Mouse (Mus musculus) cerebellum, adult 2 months (tissue): ENCODE results near the gene Golph3l. TPM values are rescaled to one million over a fixed set of nuclear protein-coding genes. Genes with fewer than 3 reads are reported as not detected.

Experiments used
- DNase-seq, 2 experiments: peaks; one replicate each; pipeline ENCODE4 v3.0.0; 2021
- H3K27ac ChIP-seq: fragments of 200-500 bp; 2 replicates; pipeline ENCODE4 v1.5.1; 2012; ENCODE audit warnings: low read length, control low read depth, inconsistent platforms; ENCODE audit not compliant: insufficient read depth
- H3K27me3 ChIP-seq: fragments of 200-500 bp; 2 replicates; pipeline ENCODE4 v1.6.1; 2012; ENCODE audit warnings: inconsistent platforms, mild to moderate bottlenecking, low read length, moderate library complexity; ENCODE audit not compliant: control insufficient read depth, insufficient read depth
- H3K4me1 ChIP-seq: fragments of 200-500 bp; 2 replicates; pipeline ENCODE4 v1.6.1; 2011; ENCODE audit warnings: low read length; ENCODE audit not compliant: control insufficient read depth, insufficient read depth
- H3K4me3 ChIP-seq: fragments of 200-500 bp; replicated peaks from 2 replicates; pipeline ENCODE3; 2011; ENCODE audit warnings: mild to moderate bottlenecking, low read depth, low read length, control low read depth; ENCODE audit not compliant: insufficient read depth
- CTCF ChIP-seq: fragments of 200-500 bp; IDR thresholded peaks from 2 replicates; pipeline ENCODE4 v1.5.1; 2011; ENCODE audit warnings: low read depth, mild to moderate bottlenecking, control low read depth, low read length, moderate library complexity, borderline replicate concordance; ENCODE audit not compliant: insufficient read depth
- POLR2A ChIP-seq: fragments of 200-500 bp; IDR thresholded peaks from 2 replicates; pipeline ENCODE4 v1.6.1; 2011; ENCODE audit warnings: low read length, control low read depth, borderline replicate concordance; ENCODE audit not compliant: insufficient read depth
- WGBS: fragments of 180-500 bp; shearing (Covaris S2); methylation state at CpG from one replicate; pipeline ENCODE4 v1.1.7; 2018; 5-methylcytosine and 5-hydroxymethylcytosine counted together
- polyA plus RNA-seq: library from polyadenylated mRNA; depleted of rRNA; stranded (reverse); fragments of >200 nt; gene quantifications from 2 replicates; pipeline ENCODE4 v1.2.3, GENCODE M21; 2012

Gene Golph3l
- polyA plus RNA-seq, 1 experiment, result 22.7 TPM

DNA sequence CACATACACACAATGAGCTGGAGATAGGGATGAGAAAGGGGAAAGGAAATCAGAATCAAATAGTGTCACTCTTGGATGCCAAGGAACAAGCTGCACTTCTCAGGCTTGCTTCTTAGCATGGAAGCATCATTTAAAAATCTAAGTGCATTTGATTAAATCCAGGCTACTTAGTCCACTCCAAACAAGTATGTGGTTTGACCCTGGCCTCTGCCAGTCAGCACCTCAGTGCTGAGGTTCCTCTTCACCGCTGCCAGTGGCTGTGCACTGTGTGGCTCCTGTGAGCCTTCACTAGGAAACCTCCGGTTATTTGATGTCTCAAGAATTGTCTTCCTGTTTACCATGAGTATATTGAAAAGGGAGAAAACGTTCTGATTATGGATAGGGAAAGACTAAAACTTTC, 42.1 kb downstream of the Golph3l start:
- Histone ChIP-seq H3K4me3 (no peak overlapping the region), H3K27ac (no peak overlapping the region; the same call in 1 of the 2 replicates), H3K27me3 (no peaks in the 10 kb centered on the region), H3K4me1 (peaks cover 29% of the 10 kb centered on the region)
- DNase-seq, result no peak
- WGBS, result 82% methylated on average over 3 of the region's 3 CpGs
- TF ChIP-seq POLR2A (no peak), CTCF (no peak)

GRCm38 (mm10) chr3:95631304-95631703, 42.6 kb downstream of the Golph3l start:
- DNase-seq, result no peak
- 41% methylated on average over 6 of the region's 6 CpGs for WGBS
- Histone ChIP-seq H3K27me3 (no peaks in the 10 kb centered on the region), H3K4me3 (no peak overlapping the region), H3K4me1 (peaks cover 29% of the 10 kb centered on the region), H3K27ac (no peak overlapping the region)
- no peak for TF ChIP-seq POLR2A
- TF ChIP-seq CTCF, result no peak

DNA sequence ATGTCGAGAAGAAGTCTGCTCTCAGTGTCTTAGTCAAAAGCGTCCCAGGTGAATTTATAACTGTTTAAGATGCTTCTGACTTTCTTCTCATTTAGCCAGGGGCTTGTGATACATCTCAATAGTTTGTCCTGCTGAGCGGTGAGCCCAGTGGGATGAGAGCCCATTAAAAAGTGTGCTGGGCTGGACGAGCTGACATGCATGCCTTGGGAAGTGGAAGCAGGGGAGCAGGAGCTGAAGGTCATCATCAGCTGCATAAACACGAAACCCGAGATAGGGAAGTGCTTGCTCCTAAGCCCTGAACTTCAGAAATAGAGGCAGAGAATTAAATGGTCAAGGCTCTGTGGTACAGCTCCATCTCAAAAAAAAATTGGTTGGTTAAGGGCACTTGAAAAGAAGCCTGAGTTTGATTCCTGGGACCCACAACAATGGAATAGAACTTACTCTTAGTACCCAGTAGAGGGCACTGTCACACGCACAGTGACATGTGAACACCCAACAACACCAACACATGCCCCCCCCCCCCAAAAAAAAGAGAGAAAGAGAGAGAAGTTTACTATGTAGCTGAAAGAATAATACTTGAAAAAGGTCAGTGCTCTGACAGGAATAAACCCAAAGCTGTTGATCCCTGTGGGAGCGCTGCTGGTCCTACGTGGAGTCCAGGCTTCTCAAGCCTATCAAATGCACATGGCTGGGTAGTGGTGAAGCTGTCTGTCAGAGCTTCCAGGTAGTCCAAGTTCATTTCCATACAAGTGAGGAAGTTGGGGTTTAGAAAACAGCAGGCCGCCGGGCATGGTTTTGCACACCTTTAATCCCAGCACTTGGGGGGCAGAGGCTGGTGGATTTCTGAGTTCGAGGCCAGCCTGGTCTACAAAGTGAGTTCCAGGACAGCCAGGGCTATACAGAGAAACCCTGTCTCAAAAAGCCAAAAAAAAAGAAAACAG, 44.2 kb downstream of the Golph3l start:
- WGBS, result 74% methylated on average over 12 of the region's 12 CpGs
- Histone ChIP-seq H3K27ac (no peak overlapping the region), H3K4me1 (peaks cover 19% of the 10 kb centered on the region), H3K27me3 (no peaks in the 10 kb centered on the region), H3K4me3 (no peak overlapping the region)
- no peak for DNase-seq
- peak; percentile 40; the same call in 1 of the 2 replicates for TF ChIP-seq CTCF
- no peak for TF ChIP-seq POLR2A

GRCm38 (mm10) chr3:95635636-95636035, 46.9 kb downstream of the Golph3l start:
- TF ChIP-seq CTCF (no peak), POLR2A (no peak)
- H3K27me3 ChIP-seq, result no peaks in the 10 kb centered on the region
- WGBS, result 61% methylated on average over 4 of the region's 4 CpGs
- DNase-seq, result no peak
- H3K27ac ChIP-seq, result no peak overlapping the region
- H3K4me3 ChIP-seq, result no peak overlapping the region
- no peaks in the 10 kb centered on the region; the same call in 1 of the 2 replicates for H3K4me1 ChIP-seq

GRCm38 (mm10) chr3:95636072-95636471, 47.3 kb downstream of the Golph3l start:
- no peaks in the 10 kb centered on the region for H3K27me3 ChIP-seq
- no peaks in the 10 kb centered on the region for H3K4me1 ChIP-seq
- DNase-seq, result no peak
- no peak overlapping the region for H3K4me3 ChIP-seq
- no peak overlapping the region for H3K27ac ChIP-seq
- 82% methylated on average over 4 of the region's 4 CpGs for WGBS
- TF ChIP-seq POLR2A (no peak), CTCF (no peak)

DNA sequence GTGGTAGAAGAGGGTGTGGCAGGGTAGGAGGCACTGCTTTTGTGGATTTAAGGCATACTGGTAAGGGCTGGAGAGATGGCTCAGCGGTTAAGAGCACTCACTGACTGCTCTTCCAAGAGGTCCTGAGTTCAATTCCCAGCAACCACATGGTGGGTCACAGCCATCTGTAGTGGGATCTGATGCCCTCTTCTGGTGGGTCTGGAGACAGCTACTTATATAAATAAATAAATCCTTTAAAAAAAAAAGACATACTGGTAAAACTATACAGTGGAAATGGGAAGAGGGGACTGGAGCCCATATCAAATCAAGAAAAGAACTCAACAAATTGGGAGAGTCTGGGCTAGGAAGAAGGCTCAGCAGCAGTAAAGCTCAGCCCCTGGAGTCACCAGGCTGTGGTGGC, 51.0 kb downstream of the Golph3l start:
- TF ChIP-seq POLR2A (no peak), CTCF (0 out of 2 replicates have a peak, but pooled peaks have one; percentile 14)
- no peak overlapping the region for H3K4me3 ChIP-seq
- H3K4me1 ChIP-seq, result no peaks in the 10 kb centered on the region
- WGBS, result 88% methylated on average over 1 of the region's 1 CpGs
- DNase-seq, result no peak
- no peaks in the 10 kb centered on the region for H3K27me3 ChIP-seq
- H3K27ac ChIP-seq, result no peak overlapping the region

GRCm38 (mm10) chr3:95643097-95643496, 54.4 kb downstream of the Golph3l start:
- no peaks in the 10 kb centered on the region for H3K27me3 ChIP-seq
- H3K27ac ChIP-seq, result no peak overlapping the region
- no peaks in the 10 kb centered on the region for H3K4me1 ChIP-seq
- H3K4me3 ChIP-seq, result no peak overlapping the region
- DNase-seq, result no peak
- TF ChIP-seq CTCF (no peak), POLR2A (no peak)
- 88% methylated on average over 7 of the region's 7 CpGs for WGBS
